Mouse (Mus musculus): ENCODE data around the gene Macf1.

DNA sequence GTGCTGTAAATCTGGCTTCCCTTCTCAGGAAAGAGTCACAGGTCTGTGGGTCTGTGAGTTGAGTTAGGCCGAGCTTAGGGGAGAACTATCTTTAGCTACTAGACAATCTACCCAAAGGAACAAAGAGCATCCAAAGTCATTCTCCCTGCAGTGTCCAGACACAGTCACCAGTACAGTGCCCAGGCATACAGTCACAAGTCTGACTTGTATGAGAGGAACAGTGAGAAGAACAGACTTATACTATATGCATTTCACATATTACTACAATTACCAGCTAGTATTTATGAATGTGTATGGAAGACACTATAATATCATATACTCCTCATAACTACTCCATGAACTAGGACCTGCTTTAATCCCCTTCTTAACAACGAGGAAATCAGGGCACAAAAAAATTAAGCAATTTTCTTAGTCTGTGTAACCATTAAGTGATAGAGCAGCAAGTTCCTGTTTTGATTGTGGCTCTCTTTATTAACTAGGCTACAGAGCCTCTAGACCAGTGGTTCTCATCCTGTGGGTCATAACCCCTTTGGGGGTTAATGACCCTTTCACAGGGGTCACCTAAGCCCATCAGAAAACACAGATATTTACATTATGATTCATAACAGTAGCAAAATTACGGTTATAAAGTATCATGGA lies 121.9 kb downstream of the Macf1 start:
- TF ChIP-seq MYOG (IDR thresholded peaks at IDR 0.05; ENCODE audit: control insufficient read depth in 1 of 3, insufficient read depth in 1 of 3, insufficient read length in 2 of 3, low read depth in 2 of 3) (no peak), SRF (IDR thresholded peaks at IDR 0.05; ENCODE audit: control insufficient read depth, insufficient read length, low read depth) (no peak), USF1 (IDR thresholded peaks at IDR 0.05; ENCODE audit: low read depth) (no peak), POLR2A (IDR thresholded peaks at IDR 0.05; ENCODE audit: insufficient read length, low read depth) (no peak), MYOD1 (IDR thresholded peaks at IDR 0.05; ENCODE audit: control insufficient read depth in 1 of 3, insufficient read length in 2 of 3, low read depth in 2 of 3) (no peak)
